In genomic region chr3:96602704-96603084, GRCm38 (mm10) we compare ENCODE assay signal across 9 mouse cellular contexts. TPM values are rescaled to one million over a fixed set of nuclear protein-coding genes. Genes with fewer than 3 reads are reported as not detected.
DNase-seq lines count a peak whose midpoint lies in the region; ATAC-seq and TF ChIP-seq lines count a peak whose summit lies in the region.
"Had no signal": no experiment of that assay in that cellular context is flagged by ENCODE, and none has a peak within 500 bp of the region (broad histone marks: within the 10 kb centered on the region; RNA-seq: fewer than 3 reads in every experiment).

No protein-coding gene starts in this region.

- no peak for TF ChIP-seq CTCF in intestine, postnatal 0 days (IDR thresholded peaks at IDR 0.05; ENCODE audit: low read depth)

- no peak for DNase-seq in kidney, postnatal 10 days
- no peak for DNase-seq in urinary bladder, postnatal 10 days (ENCODE audit: low spot score)
- DNase-seq in urinary bladder, adult 2 months (ENCODE audit: low spot score) = no peak
- no peak for DNase-seq in urinary bladder, adult 18-20 months (ENCODE audit: low spot score in 2 of 2)

- H3K27ac ChIP-seq in kidney, embryonic 15.5 days = peak overlapping the region; percentile 97
- peak overlapping the region; percentile 97 for H3K27ac ChIP-seq in embryonic facial prominence, embryonic 15.5 days (replicated peaks)
- 0 out of 2 replicates have a peak overlapping the region, but pooled peaks have one; percentile 0 for H3K27ac ChIP-seq in intestine, postnatal 0 days (ENCODE audit: low read depth, low read length)
- peak overlapping the region; percentile 51 for H3K27ac ChIP-seq in neural tube, embryonic 12.5 days

- H3K4me2 ChIP-seq in kidney, embryonic 15.5 days = peak overlapping the region; percentile 86
- peak overlapping the region; percentile 55 for H3K4me2 ChIP-seq in embryonic facial prominence, embryonic 15.5 days (replicated peaks)
- peak overlapping the region; percentile 71 for H3K4me2 ChIP-seq in intestine, postnatal 0 days (replicated peaks; ENCODE audit: low read depth)
- H3K4me2 ChIP-seq in neural tube, embryonic 12.5 days (replicated peaks) = peak overlapping the region; percentile 76

- H3K4me1 ChIP-seq in kidney, embryonic 15.5 days = peaks cover 49% of the 10 kb centered on the region
- peaks cover 47% of the 10 kb centered on the region for H3K4me1 ChIP-seq in embryonic facial prominence, embryonic 15.5 days
- no peaks in the 10 kb centered on the region for H3K4me1 ChIP-seq in intestine, postnatal 0 days (replicated peaks; ENCODE audit: control insufficient read depth, insufficient read depth, low read length)
- peaks cover 63% of the 10 kb centered on the region for H3K4me1 ChIP-seq in neural tube, embryonic 12.5 days

- H3K36me3 ChIP-seq in kidney, embryonic 15.5 days = peaks cover 11% of the 10 kb centered on the region
- H3K36me3 ChIP-seq in embryonic facial prominence, embryonic 15.5 days = 0 out of 2 replicates have a peak, but pooled peaks cover 4% of the 10 kb centered on the region
- no peaks in the 10 kb centered on the region for H3K36me3 ChIP-seq in intestine, postnatal 0 days (ENCODE audit: control insufficient read depth, insufficient read depth)
- peaks cover 8% of the 10 kb centered on the region; the same call in 1 of the 2 replicates for H3K36me3 ChIP-seq in neural tube, embryonic 12.5 days

- peaks cover 17% of the 10 kb centered on the region for H3K27me3 ChIP-seq in kidney, embryonic 15.5 days
- H3K27me3 ChIP-seq in embryonic facial prominence, embryonic 15.5 days = no peaks in the 10 kb centered on the region; the same call in 1 of the 2 replicates
- H3K27me3 ChIP-seq in intestine, postnatal 0 days (replicated peaks; ENCODE audit: control insufficient read depth, insufficient read depth, low read length) = peaks cover 25% of the 10 kb centered on the region; the same call in 1 of the 2 replicates
- H3K27me3 ChIP-seq in neural tube, embryonic 12.5 days (replicated peaks) = peaks cover 7% of the 10 kb centered on the region; the same call in 1 of the 2 replicates

- H3K4me3 ChIP-seq in kidney, embryonic 15.5 days (replicated peaks) = peak overlapping the region; percentile 72
- H3K4me3 ChIP-seq in embryonic facial prominence, embryonic 15.5 days (replicated peaks) = peak overlapping the region; percentile 75
- peak overlapping the region; percentile 11 for H3K4me3 ChIP-seq in intestine, postnatal 0 days (ENCODE audit: low read depth, low read length)
- H3K4me3 ChIP-seq in neural tube, embryonic 12.5 days = peak overlapping the region; percentile 86

- no peaks in the 10 kb centered on the region for H3K9me3 ChIP-seq in kidney, embryonic 15.5 days (replicated peaks)
- no peaks in the 10 kb centered on the region for H3K9me3 ChIP-seq in embryonic facial prominence, embryonic 15.5 days (replicated peaks)
- H3K9me3 ChIP-seq in intestine, postnatal 0 days (ENCODE audit: control insufficient read depth) = no peaks in the 10 kb centered on the region
- no peaks in the 10 kb centered on the region for H3K9me3 ChIP-seq in neural tube, embryonic 12.5 days

- ATAC-seq in kidney, embryonic 15.5 days (replicated peaks; ENCODE audit: low FRiP score) = no peak
- ATAC-seq in embryonic facial prominence, embryonic 15.5 days (ENCODE audit: insufficient number of reproducible peaks, low FRiP score, low TSS enrichment, low read depth) = no peak
- no peak for ATAC-seq in intestine, postnatal 0 days
- no peak for ATAC-seq in neural tube, embryonic 12.5 days (ENCODE audit: low FRiP score, low read depth)

- WGBS in kidney, embryonic 15.5 days = 15% methylated on average over 5 of the region's 5 CpGs
- 41% methylated on average over 5 of the region's 5 CpGs for WGBS in embryonic facial prominence, embryonic 15.5 days
- 24% methylated on average over 5 of the region's 5 CpGs for WGBS in intestine, postnatal 0 days
- WGBS in neural tube, embryonic 12.5 days = 36% methylated on average over 5 of the region's 5 CpGs

- peak overlapping the region; percentile 74 for H3K9ac ChIP-seq in kidney, embryonic 15.5 days
- H3K9ac ChIP-seq in embryonic facial prominence, embryonic 15.5 days = peak overlapping the region; percentile 26
- H3K9ac ChIP-seq in intestine, postnatal 0 days (ENCODE audit: low read depth, low read length) = no peak overlapping the region
- H3K9ac ChIP-seq in neural tube, embryonic 12.5 days = peak overlapping the region; percentile 95

RNA-seq across cellular contexts. Expression of gene Lix1l, which starts 1.7 kb away (rescaled TPM):
- 6.5 and 8.0 TPM in 2 replicates for polyA plus RNA-seq in kidney, embryonic 15.5 days (2015; fragmentation: Nextera tagmentation; extraction: Ambion mirVana)
- polyA plus RNA-seq in embryonic facial prominence, embryonic 15.5 days (2015; fragmentation: Nextera tagmentation; extraction: Ambion mirVana) = 8.7 and 10.1 TPM in 2 replicates
- 2.2 and 2.4 TPM in 2 replicates for polyA plus RNA-seq in intestine, postnatal 0 days (2015; fragmentation: Nextera tagmentation; extraction: Ambion mirVana)
- polyA plus RNA-seq in neural tube, embryonic 12.5 days (2016; fragmentation: Nextera tagmentation; extraction: Ambion mirVana) = 6.7 and 7.2 TPM in 2 replicates
- polyA plus RNA-seq in urinary bladder, adult 2 months (2012; rRNA removed) = 57.6 and 66.0 TPM in 2 replicates

RNA-seq across cellular contexts. Expression of gene Ankrd34a, which starts 6.3 kb away (rescaled TPM):
- 1.8 and 2.8 TPM in 2 replicates for polyA plus RNA-seq in kidney, embryonic 15.5 days (2015; fragmentation: Nextera tagmentation; extraction: Ambion mirVana)
- 2.2 and 3.0 TPM in 2 replicates for polyA plus RNA-seq in embryonic facial prominence, embryonic 15.5 days (2015; fragmentation: Nextera tagmentation; extraction: Ambion mirVana)
- 0.92 and 1.3 TPM in 2 replicates for polyA plus RNA-seq in intestine, postnatal 0 days (2015; fragmentation: Nextera tagmentation; extraction: Ambion mirVana)
- 5.3 and 5.6 TPM in 2 replicates for polyA plus RNA-seq in neural tube, embryonic 12.5 days (2016; fragmentation: Nextera tagmentation; extraction: Ambion mirVana)
- polyA plus RNA-seq in urinary bladder, adult 2 months (2012; rRNA removed) = 0.70 and 1.1 TPM in 2 replicates

RNA-seq across cellular contexts. Expression of gene Polr3gl, which starts 8.7 kb away (rescaled TPM):
- 38.1 and 39.8 TPM in 2 replicates for polyA plus RNA-seq in kidney, embryonic 15.5 days (2015; fragmentation: Nextera tagmentation; extraction: Ambion mirVana)
- polyA plus RNA-seq in embryonic facial prominence, embryonic 15.5 days (2015; fragmentation: Nextera tagmentation; extraction: Ambion mirVana) = 43.6 and 48.5 TPM in 2 replicates
- 16.4 and 18.7 TPM in 2 replicates for polyA plus RNA-seq in intestine, postnatal 0 days (2015; fragmentation: Nextera tagmentation; extraction: Ambion mirVana)
- 40.3 and 40.9 TPM in 2 replicates for polyA plus RNA-seq in neural tube, embryonic 12.5 days (2016; fragmentation: Nextera tagmentation; extraction: Ambion mirVana)
- 44.4 and 59.0 TPM in 2 replicates for polyA plus RNA-seq in urinary bladder, adult 2 months (2012; rRNA removed)

RNA-seq across cellular contexts. Expression of gene Gm16253, which starts 25.9 kb away (rescaled TPM):
- 2.1 TPM in 2 replicates for polyA plus RNA-seq in kidney, embryonic 15.5 days (2015; fragmentation: Nextera tagmentation; extraction: Ambion mirVana)
- polyA plus RNA-seq in embryonic facial prominence, embryonic 15.5 days (2015; fragmentation: Nextera tagmentation; extraction: Ambion mirVana) = 1.5 and 2.0 TPM in 2 replicates
- polyA plus RNA-seq in intestine, postnatal 0 days (2015; fragmentation: Nextera tagmentation; extraction: Ambion mirVana) = 0.31 and 0.41 TPM in 2 replicates
- 1.6 and 3.0 TPM in 2 replicates for polyA plus RNA-seq in neural tube, embryonic 12.5 days (2016; fragmentation: Nextera tagmentation; extraction: Ambion mirVana)
- not detected in 2 replicates for polyA plus RNA-seq in urinary bladder, adult 2 months (2012; rRNA removed)
- polyA plus RNA-seq: gonadal fat pad, adult 2 months had no signal

RNA-seq across cellular contexts. Expression of gene Rbm8a, which starts 27.0 kb away (rescaled TPM):
- 145 and 151 TPM in 2 replicates for polyA plus RNA-seq in kidney, embryonic 15.5 days (2015; fragmentation: Nextera tagmentation; extraction: Ambion mirVana)
- polyA plus RNA-seq in embryonic facial prominence, embryonic 15.5 days (2015; fragmentation: Nextera tagmentation; extraction: Ambion mirVana) = 119 and 121 TPM in 2 replicates
- 72.7 and 73.8 TPM in 2 replicates for polyA plus RNA-seq in intestine, postnatal 0 days (2015; fragmentation: Nextera tagmentation; extraction: Ambion mirVana)
- 146 and 147 TPM in 2 replicates for polyA plus RNA-seq in neural tube, embryonic 12.5 days (2016; fragmentation: Nextera tagmentation; extraction: Ambion mirVana)
- polyA plus RNA-seq in urinary bladder, adult 2 months (2012; rRNA removed) = 31.0 and 41.8 TPM in 2 replicates

Comparison
In these comparisons a context has a peak if more than half of its experiments do, and no peak if none do; other contexts are left out.
1. H3K27ac ChIP-seq: peak in every context shown above with its lines; median percentile 97 in kidney, embryonic 15.5 days; 97 in embryonic facial prominence, embryonic 15.5 days; 51 in neural tube, embryonic 12.5 days; 0 in intestine, postnatal 0 days.
2. H3K4me3 ChIP-seq: peak in every context shown above with its lines; median percentile 86 in neural tube, embryonic 12.5 days; 75 in embryonic facial prominence, embryonic 15.5 days; 72 in kidney, embryonic 15.5 days; 11 in intestine, postnatal 0 days.